Mouse (Mus musculus) left cerebral cortex, adult 2 months (tissue): ENCODE data around the gene Adamts20. TPM values are rescaled to one million over a fixed set of nuclear protein-coding genes. Genes with fewer than 3 reads are reported as not detected.
A peak's percentile ranks its signal among the peaks of the same experiment; 100 is the strongest.
"Not testable (repeated sequence)": the region's sequence is repeated elsewhere in the genome, so short reads cannot be mapped to it uniquely, and the experiment has no call there.

Experiments
- DNase-seq, 2 experiments: peaks; one replicate each; pipeline ENCODE4 v3.0.0; 2021 to 2022; ENCODE audit warnings: low spot score in 2 of 2, mixed read lengths in 1 of 2; ENCODE audit errors: extremely low spot score in 1 of 2
- H3K27ac ChIP-seq: fragments of 200-600 bp; 2 replicates; pipeline ENCODE4 v1.8.1; 2022
- H3K4me3 ChIP-seq: fragments of 200-600 bp; 2 replicates; pipeline ENCODE4 v1.8.1; 2022
- CTCF ChIP-seq: fragments of 200-600 bp; IDR thresholded peaks from 2 replicates; pipeline ENCODE4 v1.8.1; 2022; ENCODE audit warnings: antibody characterized with exemption, mild to moderate bottlenecking, moderate library complexity
- intact Hi-C: fragments of 180-260 bp; cut with DNase I; formaldehyde crosslinking; loops from one replicate; pipeline ENCODE4 v1.15.1; 2025
- long read RNA-seq, 2 experiments: library from polyadenylated mRNA; stranded (forward); transcript quantifications; one replicate each; pipeline ENCODE4 v2.0.0; 2021; ENCODE audit warnings: borderline mapping rate in 2 of 2
- total RNA-seq, 2 experiments: library from RNA; stranded (reverse); gene quantifications; 2 replicates each; pipeline ENCODE4 v1.2.3; 2021

Gene Adamts20
- 1 to 10 TPM; 7.4 to 8.4 TPM for total RNA-seq
- long read RNA-seq, experiment 1, full-length matches to known transcripts, result 5 of 15 reads
- long read RNA-seq, experiment 1, partial matches to known transcripts, result 3 of 15 reads
- long read RNA-seq, experiment 1, other reads (novel, unspliced or antisense), result 7 of 15 reads
- long read RNA-seq, experiment 2, full-length matches to known transcripts, result 1 of 11 reads
- long read RNA-seq, experiment 2, partial matches to known transcripts, result 2 of 11 reads
- long read RNA-seq, experiment 2, other reads (novel, unspliced or antisense), result 8 of 11 reads

GRCm38 (mm10) chr15:94465318-94465717 lies at the start of gene Adamts20:
TSS of gene Adamts20 (minus strand) at chr15:94465418.
- no peak for TF ChIP-seq CTCF
- Histone ChIP-seq H3K4me3 (no peak within 1 kb of the TSS), H3K27ac (no peak within 1 kb of the TSS)
- intact Hi-C loops, result no loop called here
- DNase-seq, result no peak

DNA sequence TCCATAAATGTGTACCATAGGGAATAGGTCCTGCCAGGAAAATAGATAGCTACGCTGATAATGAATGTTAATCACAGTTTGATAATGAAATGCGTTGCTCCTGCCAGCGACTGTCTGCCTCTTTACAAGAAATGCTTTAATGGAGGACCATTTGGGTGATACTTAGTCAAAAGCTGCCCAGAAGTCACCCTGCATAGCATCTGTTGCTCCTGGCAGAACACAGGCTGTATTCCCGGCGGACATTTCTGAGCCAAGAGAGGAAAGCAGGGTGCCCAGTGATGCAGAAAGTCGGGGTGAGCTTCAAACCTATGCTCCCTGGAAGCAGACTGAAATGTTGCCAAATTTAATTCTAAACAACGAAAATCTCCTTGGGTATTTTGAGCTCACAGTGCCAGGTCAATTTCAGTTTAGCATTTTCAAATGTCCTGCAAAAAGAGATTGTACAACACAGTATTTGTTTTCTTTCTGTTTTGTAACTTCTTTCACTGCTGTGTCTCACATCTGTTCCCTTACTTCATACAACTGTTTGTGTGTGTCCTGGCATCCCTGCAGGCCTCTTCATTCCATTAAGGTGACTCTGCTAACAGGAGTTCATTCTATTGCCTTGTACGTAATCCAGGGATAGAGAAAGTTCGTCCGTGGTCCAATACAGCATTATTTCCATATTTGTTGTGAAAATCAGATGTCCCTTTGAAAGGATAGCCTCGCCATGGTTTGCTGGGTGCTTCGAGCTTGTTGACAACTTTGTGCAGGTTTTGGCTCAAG lies 38.4 kb upstream of the Adamts20 start:
- Histone ChIP-seq H3K4me3 (no peak overlapping the region), H3K27ac (no peak overlapping the region)
- DNase-seq, result no peak
- intact Hi-C loops, result no loop called here
- no peak for TF ChIP-seq CTCF

- DNase-seq, result no peak
- intact Hi-C loops, result no loop called here
- no peak overlapping the region for H3K4me3 ChIP-seq
- no peak overlapping the region for H3K27ac ChIP-seq
- TF ChIP-seq CTCF, result no peak
Measured at GRCm38 (mm10) chr15:94499260-94499659, 34.0 kb upstream of the Adamts20 start.

DNA sequence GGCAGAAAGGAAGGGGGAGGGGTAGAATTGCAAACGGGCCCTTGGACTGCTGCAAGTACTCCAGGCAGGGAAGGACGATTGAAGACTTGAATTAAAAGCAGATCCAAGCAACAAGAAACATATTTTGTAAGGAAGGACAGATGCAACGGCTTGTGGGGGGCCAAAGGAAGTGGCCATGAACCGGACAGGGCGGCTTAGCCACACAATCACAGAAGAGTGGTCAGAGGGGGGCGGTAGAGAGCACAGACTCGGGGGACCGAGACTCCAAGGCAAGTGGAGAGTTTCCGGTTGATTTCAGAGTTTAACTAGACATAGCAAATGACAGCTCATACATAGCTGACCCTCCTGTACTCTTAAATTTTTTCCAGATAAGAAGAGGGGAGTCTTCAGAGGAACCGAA lies 30.7 kb upstream of the Adamts20 start:
- no peak overlapping the region for H3K27ac ChIP-seq
- no peak overlapping the region for H3K4me3 ChIP-seq
- peak; percentile 11 for TF ChIP-seq CTCF
- no peak for DNase-seq
- intact Hi-C loops, result no loop called here

- DNase-seq, result no peak
- intact Hi-C loops, result no loop called here
- TF ChIP-seq CTCF, result peak; percentile 29; the same call in 1 of the 2 replicates
- no peak overlapping the region for H3K4me3 ChIP-seq
- no peak overlapping the region for H3K27ac ChIP-seq
Measured at GRCm38 (mm10) chr15:94494445-94494844, 29.2 kb upstream of the Adamts20 start.

- intact Hi-C loops, result no loop called here
- TF ChIP-seq CTCF, result no peak
- Histone ChIP-seq H3K4me3 (no peak overlapping the region), H3K27ac (no peak overlapping the region)
- DNase-seq, result no peak
Measured at GRCm38 (mm10) chr15:94489433-94489832, 24.2 kb upstream of the Adamts20 start.

DNA sequence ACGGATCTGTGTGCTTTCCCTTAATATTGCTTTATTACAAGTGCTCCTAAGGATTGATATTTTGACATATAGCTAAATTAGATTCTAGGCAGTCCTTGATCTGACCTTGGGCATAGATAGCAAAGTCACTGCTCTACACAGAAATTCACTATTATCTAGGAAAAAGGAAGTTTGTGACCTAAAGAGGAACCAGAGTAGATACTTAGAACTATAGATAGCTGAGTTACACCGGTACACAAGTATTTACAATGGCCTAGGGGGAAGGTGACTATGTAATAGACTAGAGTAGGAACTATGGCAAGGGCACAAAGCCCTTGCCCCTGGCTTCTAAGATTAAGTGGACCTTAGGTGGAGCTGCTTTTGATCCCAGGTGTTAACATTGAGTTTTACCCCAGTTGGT lies 22.8 kb upstream of the Adamts20 start:
- DNase-seq, intact Hi-C loops, H3K27ac ChIP-seq, H3K4me3 ChIP-seq: not testable (repeated sequence)

GRCm38 (mm10) chr15:94482555-94482954 lies 17.3 kb upstream of the Adamts20 start:
- Histone ChIP-seq H3K27ac (no peak overlapping the region), H3K4me3 (no peak overlapping the region)
- DNase-seq, result no peak
- no peak for TF ChIP-seq CTCF
- intact Hi-C loops, result no loop called here

DNA sequence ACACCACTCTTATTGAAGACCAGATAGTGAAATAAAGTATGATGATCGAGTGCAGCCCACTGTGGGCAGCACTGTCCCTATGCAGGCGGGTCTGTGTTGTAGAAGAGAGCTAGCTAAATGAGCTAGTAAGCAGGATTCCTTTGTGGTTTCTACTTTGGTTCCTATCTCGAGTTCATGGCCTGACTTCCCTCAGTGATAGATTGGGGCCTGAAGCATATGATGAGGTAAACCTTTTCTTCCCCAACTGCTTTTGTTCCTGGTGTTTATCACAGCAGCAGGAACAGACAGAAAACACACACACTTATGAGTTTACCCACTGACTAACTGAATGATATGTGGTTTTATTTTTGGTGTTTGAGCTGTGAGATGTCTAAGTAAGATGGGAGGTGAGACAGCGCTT lies 15.6 kb upstream of the Adamts20 start:
- Histone ChIP-seq H3K27ac (no peak overlapping the region), H3K4me3 (no peak overlapping the region)
- intact Hi-C loops, result no loop called here
- no peak for DNase-seq
- TF ChIP-seq CTCF, result no peak

DNA sequence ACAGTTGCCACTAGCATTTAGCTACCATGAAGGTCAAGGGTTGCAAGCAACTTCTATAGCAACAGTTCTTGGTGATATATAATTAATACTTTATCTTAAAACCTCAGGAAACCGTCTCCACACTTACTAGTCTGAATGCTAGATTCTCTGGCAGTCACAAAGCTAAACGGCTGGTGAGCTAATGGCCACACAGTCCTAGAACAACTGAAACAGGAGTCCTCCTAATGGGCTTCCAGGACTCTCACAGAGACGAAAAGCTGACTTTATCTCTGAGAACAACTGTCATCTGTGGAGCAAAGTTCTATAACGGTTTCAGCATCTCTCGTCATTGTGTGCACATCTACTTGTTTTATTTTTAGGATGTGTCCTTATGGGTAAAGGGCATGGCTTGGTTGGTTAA lies 15.0 kb upstream of the Adamts20 start:
- no peak for TF ChIP-seq CTCF
- Histone ChIP-seq H3K4me3 (no peak overlapping the region), H3K27ac (no peak overlapping the region)
- intact Hi-C loops, result no loop called here
- no peak for DNase-seq

GRCm38 (mm10) chr15:94479513-94480136 lies 14.4 kb upstream of the Adamts20 start:
- no peak overlapping the region for H3K4me3 ChIP-seq
- no peak for DNase-seq
- no peak for TF ChIP-seq CTCF
- no peak overlapping the region for H3K27ac ChIP-seq
- intact Hi-C loops, result no loop called here

DNA sequence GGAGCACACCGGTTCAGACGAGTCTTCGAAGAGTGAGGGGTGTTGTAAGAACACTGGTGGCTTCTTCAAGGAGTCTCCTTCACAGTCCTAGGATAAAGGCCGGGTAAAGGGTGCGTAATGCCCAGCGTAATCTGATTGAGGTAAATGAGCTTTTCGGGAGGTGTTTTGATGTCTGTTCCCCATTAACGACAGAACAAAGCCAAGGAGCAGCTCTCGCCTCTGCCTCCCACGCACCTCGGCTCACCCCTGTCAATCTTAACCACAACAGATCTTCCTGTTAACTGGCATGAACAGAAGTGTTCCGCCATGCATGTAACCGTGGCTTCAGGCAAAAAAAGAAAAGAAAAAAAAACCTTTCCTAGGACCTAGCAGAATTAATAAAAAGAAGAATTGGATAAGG lies 13.5 kb upstream of the Adamts20 start:
- no peak for TF ChIP-seq CTCF

More for the DNA sequence above, 13.5 kb upstream of the Adamts20 start:
- DNase-seq, result no peak
- Histone ChIP-seq H3K27ac (no peak overlapping the region), H3K4me3 (no peak overlapping the region)
- intact Hi-C loops, result no loop called here
